Mouse (Mus musculus): Measurements from ENCODE around the gene Ptprr.

Gene Ptprr

DNA sequence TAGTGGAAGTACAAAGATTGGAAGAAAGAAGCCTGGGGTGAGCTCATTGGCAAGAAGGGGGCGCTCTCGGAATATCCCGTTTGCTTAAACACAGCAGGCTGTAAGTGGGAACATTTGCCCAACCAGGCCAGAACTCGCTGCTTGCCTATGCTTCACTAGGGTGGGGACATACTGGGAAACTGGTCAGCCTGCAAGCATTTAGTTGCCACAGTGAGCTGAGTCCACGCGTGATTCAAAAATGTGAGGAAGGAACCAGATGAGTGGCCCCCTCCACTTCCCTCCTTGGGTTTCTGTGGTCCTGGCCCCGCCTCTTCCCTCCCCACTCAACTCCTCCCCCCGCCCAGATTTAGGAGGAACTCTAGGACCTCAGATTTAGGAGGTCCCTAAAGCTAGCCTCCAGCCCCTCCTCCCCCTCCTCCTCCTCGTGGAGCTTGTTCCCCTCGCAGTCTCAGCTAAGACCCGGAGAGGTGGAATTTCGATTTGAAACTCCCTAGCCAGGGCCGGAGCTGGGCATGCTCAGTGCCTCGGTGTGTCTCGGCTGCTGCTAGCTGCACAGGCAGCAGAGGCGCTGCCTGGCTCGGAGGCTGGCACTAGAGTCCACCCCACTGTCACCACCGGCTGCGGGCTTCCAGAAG, at the start of gene Ptprr:
Ptprr (plus strand) TSS at position 369 of the 635 bp plus-strand sequence.
- DNase-seq: peak; percentile 23

DNA sequence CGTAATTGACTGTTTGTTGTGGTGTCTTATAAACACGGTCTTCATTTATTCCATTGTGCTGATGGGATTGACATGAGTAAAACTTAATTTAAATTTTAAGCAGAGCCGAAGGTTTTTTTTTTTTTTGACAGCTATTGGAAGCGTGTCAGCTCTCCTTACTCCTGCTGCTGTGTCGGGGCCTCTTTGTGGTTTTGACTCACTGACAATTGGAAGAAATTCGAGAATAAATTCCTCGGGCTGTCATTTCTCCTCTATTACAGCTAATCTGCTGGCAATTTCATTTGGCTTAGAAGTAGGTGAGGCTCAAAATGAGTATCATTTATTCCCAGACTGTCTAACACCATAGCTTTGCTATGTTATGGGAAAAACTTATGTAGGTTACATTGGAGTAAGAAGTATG, 41.7 kb upstream of the Ptprr start:
- DNase-seq: no peak

DNA sequence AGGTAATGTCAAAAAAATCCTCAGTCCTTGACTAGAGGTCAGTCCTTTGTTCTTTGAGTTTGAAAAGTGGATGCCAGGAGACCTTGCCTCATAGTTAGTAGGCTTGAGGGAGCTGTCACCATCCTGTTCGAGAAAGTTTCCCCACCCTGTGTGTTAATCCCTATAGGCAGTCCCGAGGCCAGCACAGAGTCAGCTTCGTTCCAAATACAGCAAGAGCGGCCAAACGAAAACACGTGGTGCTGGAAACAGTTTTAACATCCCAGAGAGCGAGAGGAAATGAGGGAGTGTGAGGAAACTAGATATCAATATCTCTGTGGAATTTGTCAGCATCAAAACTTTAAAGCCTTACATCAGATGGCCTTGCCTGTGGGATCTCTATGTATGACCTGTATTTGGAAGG, 39.0 kb upstream of the Ptprr start:
- DNase-seq: no peak

GRCm38 (mm10) chr10:115980018-115980417, 38.0 kb upstream of the Ptprr start:
- DNase-seq: no peak

- DNase-seq: no peak
Observed at GRCm38 (mm10) chr10:115984308-115984707, 33.7 kb upstream of the Ptprr start.

GRCm38 (mm10) chr10:116001838-116002237, 16.2 kb upstream of the Ptprr start:
- DNase-seq: no peak

- DNase-seq: no peak
Observed at GRCm38 (mm10) chr10:116006675-116007074, 11.3 kb upstream of the Ptprr start.

DNA sequence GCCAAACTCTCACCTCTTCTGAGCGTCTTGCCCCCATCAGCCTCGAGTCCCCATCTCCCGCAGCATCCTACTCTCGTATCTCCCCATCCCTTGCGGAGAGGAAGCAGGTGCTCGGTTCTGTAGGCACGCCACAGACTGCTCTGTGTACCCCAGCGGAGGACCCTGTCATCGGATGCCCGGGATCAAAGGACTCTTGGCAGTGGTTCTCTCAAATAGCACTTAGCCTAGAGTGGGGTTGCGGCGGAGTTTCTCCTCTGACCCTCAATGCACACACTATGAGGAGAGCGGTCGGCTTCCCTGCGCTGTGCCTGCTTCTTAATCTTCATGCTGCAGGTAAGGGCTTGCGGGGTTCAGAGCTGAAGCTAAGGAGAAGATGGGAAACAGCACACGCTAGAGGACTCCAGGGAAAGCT, 473 bp downstream of the Ptprr start:
- no peak for DNase-seq

GRCm38 (mm10) chr10:116019086-116019860, 1.3 kb downstream of the Ptprr start:
- no peak for DNase-seq

- DNase-seq: no peak
Observed at GRCm38 (mm10) chr10:116021081-116021480, 3.1 kb downstream of the Ptprr start.

- DNase-seq: no peak
Observed at GRCm38 (mm10) chr10:116038150-116038549, 20.1 kb downstream of the Ptprr start.

- DNase-seq: no peak
Observed at GRCm38 (mm10) chr10:116075954-116076353, 57.9 kb downstream of the Ptprr start.

DNA sequence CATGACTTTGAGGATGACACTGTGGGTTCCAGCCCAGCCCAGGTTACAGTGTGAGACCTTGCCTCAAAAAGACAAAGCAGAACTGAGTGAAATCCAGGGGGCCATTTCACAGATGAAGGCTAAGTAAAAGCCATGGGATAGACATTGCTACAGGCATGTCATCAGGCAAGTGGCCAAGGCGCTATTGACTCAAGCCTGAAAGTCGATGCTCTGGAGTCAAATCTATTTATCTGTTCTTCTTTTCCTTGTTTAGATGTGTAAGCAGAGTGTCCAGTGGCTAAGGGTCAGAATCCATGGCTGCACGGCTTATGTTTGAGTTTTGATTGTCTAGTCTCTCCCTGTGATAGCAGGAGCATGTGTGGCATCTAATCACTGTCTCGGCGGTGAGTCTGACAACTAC, 60.6 kb downstream of the Ptprr start:
- DNase-seq: no peak

DNA sequence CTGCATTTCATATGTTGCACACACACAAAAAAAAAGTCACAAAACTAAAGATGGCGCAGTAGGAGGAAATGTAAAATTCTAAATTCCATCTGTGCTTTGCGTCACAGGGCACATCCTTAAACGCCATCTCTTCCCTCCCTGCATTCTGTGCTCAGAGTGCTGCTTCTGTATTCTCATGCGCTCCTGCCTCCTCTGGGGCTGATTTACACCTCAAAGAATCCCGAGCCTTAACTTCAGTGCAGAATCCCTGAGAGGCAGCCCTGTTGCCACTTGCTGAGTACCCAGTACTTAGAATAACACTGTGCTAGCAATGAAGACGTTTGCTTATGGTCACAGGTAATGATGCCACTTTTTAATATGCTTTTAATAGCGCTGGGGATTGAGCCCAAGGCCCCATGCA, 61.4 kb downstream of the Ptprr start:
- DNase-seq: no peak

DNA sequence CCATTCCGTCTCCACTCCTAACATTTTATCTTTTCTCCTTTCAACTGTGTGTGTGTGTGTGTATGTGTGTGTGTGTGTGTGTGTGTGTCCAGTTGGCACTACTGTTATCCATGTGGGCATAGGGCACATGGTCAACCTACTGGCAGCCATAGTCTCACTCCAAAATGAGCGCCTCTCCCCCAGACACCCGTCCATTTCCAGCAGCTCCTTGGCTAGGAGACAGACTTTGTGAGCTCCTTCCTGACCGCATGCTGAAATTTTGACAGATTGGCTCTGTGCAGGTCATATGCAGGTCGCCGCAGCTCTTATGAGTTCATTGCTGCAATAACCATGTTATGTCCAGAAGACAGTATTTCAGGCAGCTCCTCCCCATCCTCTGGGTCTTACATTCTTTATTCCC, 62.8 kb downstream of the Ptprr start:
- DNase-seq: no peak

DNA sequence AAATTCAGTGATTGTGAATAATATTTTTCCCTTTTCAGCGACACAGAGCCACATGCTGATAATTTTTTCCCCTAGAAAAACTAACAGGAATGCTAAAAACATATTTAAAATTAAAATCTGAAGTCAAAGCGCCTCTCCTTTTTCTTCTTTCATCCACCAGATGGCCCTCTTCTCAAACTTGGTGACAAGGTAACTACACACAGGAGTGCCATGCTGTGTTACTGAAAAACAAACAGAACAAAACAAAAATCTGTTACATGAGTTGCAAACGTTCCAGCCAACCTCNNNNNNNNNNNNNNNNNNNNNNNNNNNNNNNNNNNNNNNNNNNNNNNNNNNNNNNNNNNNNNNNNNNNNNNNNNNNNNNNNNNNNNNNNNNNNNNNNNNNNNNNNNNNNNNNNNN, 66.0 kb downstream of the Ptprr start:
- peak; percentile 2 for DNase-seq

- no peak for DNase-seq
Observed at GRCm38 (mm10) chr10:116096466-116096865, 78.5 kb downstream of the Ptprr start.

DNA sequence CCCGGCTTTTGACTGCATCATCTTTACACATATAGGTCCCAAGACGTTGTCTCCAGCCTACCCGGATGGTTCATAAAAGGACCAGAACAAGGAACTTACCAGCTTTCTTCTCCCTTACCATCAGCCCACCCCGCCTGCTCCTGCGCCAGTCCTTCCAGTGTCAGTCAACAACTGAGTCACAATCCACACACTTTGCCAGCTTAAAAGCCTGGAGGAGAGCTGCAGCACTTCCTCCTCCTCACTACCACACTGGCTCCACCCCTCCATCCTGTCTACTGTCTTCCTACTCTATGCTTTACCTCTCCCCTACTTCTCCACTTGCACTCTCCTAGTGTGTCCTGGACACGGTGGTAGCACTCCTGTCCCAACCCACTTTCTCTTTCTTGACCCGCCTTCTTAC, 80.5 kb downstream of the Ptprr start:
- DNase-seq: no peak

DNA sequence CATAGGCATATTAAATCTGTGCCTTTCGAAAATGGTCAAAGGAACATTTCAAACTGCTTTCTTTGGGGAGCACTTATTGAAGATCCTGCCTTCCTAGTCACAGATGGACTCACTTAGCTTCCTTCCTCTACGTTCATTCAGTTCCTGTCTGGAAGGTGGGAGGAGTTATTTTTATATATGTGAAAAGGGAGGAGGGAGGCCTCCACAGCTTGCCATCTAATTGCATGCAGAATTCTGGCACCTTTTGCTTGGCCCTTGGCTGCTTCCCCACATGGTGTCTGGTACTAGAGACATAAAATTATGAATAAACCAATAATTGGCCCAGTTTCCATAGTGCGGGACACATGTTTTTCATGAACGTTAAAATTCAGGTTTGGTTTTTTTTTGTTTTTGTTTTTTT, 90.2 kb downstream of the Ptprr start:
- DNase-seq: no peak

DNA sequence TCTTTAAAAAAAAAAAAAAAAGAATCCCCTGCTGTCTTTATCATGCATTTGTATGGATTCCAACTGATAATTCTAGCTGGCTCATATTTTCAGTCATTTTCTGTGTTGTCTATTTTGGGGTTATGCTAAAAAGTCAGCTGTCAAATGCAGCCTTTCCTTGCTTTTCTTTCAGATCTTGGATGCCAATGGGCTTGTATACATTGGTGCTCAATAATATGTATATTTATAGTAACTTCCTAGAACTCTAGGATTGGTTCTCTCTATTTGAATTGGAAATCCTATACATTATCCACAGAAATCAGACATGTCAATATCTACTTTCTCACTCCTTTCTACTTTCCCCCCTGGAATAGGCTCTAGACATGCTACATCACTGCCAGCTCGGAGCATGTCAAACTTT, 90.7 kb downstream of the Ptprr start:
- no peak for DNase-seq

GRCm38 (mm10) chr10:116112868-116113267, 94.9 kb downstream of the Ptprr start:
- DNase-seq: no peak

DNA sequence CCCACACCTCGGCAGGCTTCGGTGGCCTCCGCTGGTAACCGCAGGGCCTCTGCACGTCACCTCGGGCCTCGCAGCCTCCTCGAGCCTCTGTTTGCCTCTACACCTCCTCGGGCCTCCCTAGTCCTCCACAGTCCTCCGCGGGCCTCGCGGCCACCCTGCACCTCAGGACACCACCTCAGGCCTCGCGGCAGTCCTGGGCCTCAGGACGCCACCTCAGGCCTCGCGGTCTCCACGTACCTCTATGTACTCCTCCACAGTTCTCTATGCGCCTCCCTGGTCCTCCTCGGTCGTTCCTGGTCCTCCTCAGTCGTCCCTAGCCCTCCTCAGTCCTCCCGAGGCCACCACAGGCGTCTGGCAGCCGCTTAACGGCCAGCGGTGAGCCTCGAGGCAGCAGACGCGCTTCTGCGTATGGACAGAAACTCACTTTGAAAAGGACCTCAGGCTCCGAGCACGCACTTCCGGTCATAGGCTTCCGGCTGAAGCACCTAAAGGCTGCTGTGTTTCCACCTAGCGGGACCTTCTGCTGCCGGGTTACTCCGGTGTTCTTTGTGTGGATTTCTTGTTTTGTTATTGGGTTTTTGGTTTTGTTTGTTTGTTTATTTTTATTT, 96.0 kb downstream of the Ptprr start, which contains the start of gene 4933416C03Rik:
4933416C03Rik (minus strand) TSS at position 51 of the 608 bp plus-strand sequence.
- DNase-seq: no peak

DNA sequence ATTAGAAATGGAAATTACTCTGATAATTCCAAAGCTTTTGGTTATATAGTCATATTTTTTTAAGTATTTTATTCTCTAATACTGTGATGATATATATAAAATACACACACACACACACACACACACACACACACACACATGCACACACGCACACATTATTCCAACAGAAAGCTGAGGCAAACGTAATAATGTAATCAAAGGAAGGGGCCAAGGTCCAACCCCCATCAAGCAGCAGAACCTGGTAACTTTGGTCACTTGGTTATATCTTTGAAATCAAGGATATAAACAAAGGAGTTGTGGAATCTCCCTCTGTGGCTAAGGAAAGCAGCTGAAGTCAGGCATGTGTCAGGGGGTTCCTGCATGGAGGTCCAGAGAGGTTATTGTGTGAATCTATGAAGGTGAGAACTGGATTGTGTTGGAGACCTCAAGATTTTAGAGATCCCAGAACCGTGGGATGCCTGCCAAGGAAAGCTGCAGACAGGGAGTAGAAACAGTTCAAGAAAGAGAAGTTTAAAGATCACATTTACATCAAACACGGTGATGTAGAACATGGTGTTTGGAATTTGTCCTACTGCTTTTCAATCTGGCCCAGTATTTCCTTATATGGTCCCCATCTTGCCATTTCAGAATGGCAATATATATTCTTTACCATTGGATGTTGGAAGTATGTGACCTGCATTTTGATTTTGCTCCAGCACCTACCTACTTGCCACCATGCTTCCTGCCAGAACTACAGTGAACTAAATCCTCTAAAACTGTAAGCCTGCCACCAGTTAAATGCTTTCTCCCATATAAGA, 98.1 kb downstream of the Ptprr start:
- no peak for DNase-seq
